Mouse (Mus musculus) liver, embryonic 14.5 days (tissue): ENCODE data around the gene Hist1h4f.
"Not testable (repeated sequence)": the region's sequence is repeated elsewhere in the genome, so short reads cannot be mapped to it uniquely, and the experiment has no call there.

Experiments used
- CTCF ChIP-seq: IDR thresholded peaks from 2 replicates; pipeline ENCODE4 v1.5.1; 2016; ENCODE audit warnings: antibody characterized with exemption, low read depth, control low read depth
- EP300 ChIP-seq: IDR thresholded peaks from 2 replicates; pipeline ENCODE4 v1.6.1; 2016; ENCODE audit warnings: antibody characterized with exemption, low read depth

GRCm38 (mm10) chr13:23560699-23561098, 9.3 kb upstream of the Hist1h4f start:
- not testable (repeated sequence) for TF ChIP-seq CTCF, EP300
